Mouse (Mus musculus) frontal cortex, postnatal 14 days (tissue): ENCODE results near the gene Myb.

Experiments used
- DNase-seq, 2 experiments: peaks; one replicate each; pipeline ENCODE4 v3.0.0; 2022; ENCODE audit warnings: low spot score in 2 of 2

The Myb gene

GRCm38 (mm10) chr10:21083391-21083918 is 77.3 kb downstream of the Myb start:
- no peak for DNase-seq

- DNase-seq, result no peak
Measured at GRCm38 (mm10) chr10:21082447-21082846, 78.3 kb downstream of the Myb start.

- DNase-seq, result no peak
Measured at GRCm38 (mm10) chr10:21077151-21077719, 83.5 kb downstream of the Myb start.

- no peak for DNase-seq
Measured at GRCm38 (mm10) chr10:21076731-21077130, 84.1 kb downstream of the Myb start.

GRCm38 (mm10) chr10:21076137-21076536 is 84.6 kb downstream of the Myb start:
- DNase-seq, result no peak
